Mouse (Mus musculus) testis, adult 2 months (tissue): ENCODE results near the gene Gm17651.

Source experiments
- CTCF ChIP-seq: fragments of 200-500 bp; IDR thresholded peaks from 2 replicates; pipeline ENCODE4 v1.5.1; 2012; ENCODE audit warnings: low read depth, mild to moderate bottlenecking, inconsistent platforms, low read length, moderate library complexity; ENCODE audit not compliant: control insufficient read depth, insufficient read depth, insufficient replicate concordance
- POLR2A ChIP-seq: fragments of 200-500 bp; IDR thresholded peaks from 2 replicates; pipeline ENCODE4 v1.6.1; 2012; ENCODE audit warnings: low read depth, mild to moderate bottlenecking, inconsistent platforms, low read length, moderate library complexity; ENCODE audit not compliant: control insufficient read depth

- TF ChIP-seq CTCF (no peak), POLR2A (no peak)
Observed at GRCm38 (mm10) chr3:97674644-97675110, at the start of gene Gm17651.
